Mouse (Mus musculus) G1E (cell line): ENCODE measurements around the gene Itsn1.

Experiments
- CTCF ChIP-seq: IDR thresholded peaks from 2 replicates; pipeline ENCODE4 v1.5.1; 2012; ENCODE audit warnings: low read depth, low read length, inconsistent platforms, mixed read lengths
- GATA1 ChIP-seq: IDR thresholded peaks from 2 replicates; pipeline ENCODE4 v1.6.1; 2012; ENCODE audit warnings: borderline replicate concordance, low read length, inconsistent platforms, mixed read lengths
- POLR2AphosphoS5 ChIP-seq: IDR thresholded peaks from 2 replicates; pipeline ENCODE4 v1.6.1; 2012; ENCODE audit warnings: low read depth, low read length, inconsistent platforms; ENCODE audit not compliant: insufficient replicate concordance
- TAL1 ChIP-seq: conservative IDR thresholded peaks from 2 replicates; pipeline ENCODE4 v1.6.1; 2012; ENCODE audit warnings: low read depth, low read length, inconsistent platforms, mixed read lengths

GRCm38 (mm10) chr16:91822759-91823158 lies 93.7 kb downstream of the Itsn1 start:
- no peak for TF ChIP-seq CTCF
- TF ChIP-seq TAL1 = peak; percentile 54
- no peak for TF ChIP-seq GATA1
- no peak for TF ChIP-seq POLR2AphosphoS5
